Mouse (Mus musculus) adipocyte (in vitro differentiated cells): ENCODE data around the gene Pla2g6.

Experiments
- DNase-seq: peaks from one replicate; pipeline ENCODE4 v3.0.0-alpha.2; 2016; ENCODE audit warnings: low spot score

The Pla2g6 gene

DNA sequence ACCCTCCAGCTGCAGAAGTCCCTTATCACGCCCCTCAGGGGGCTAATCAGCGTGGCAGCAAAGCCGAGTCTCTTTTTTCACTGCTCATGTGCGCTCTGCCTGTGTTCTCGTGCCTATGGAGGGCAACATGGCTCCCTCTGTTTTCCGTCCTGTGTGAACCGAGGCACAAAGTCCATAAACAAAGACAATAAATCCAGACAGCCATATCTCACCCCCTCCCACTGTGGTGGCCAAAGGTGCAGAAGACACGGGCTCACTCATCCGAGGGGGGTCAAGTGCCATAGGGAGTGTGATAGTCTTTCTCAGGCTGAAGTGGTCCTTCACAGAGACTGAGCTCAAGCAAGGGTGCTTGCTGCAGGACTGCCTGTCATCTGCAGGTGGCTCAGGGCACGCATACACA is 55.2 kb downstream of the Pla2g6 start:
- DNase-seq, result no peak

DNA sequence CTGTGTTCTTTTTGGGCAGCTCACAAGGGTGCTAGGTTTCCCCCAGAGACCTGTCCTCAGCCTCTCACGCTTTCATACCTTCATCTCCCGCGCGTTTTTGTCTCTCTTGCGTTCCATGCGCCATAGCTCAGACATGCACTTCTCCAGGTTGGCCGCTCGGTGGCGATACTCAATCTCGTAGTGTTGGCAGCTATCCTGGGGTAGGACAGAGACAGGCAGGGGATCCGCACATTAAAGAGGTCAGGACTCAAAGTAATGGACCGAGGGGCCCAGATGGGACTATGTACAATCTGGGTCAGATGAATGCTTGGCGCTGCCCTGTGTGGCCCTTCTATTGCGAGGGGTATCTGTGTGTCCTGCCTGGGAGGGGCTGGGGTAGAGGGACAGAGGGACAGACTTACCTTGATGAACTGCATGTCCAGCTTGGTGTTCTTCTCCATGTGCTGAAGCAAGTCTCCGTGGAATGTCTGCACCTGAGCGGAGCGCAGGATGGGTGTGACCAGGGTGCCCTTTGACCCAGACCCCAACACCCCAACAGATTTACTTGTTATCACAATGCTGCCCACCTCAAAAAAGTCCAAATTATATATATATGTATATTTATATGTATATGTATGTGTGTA is 57.0 kb downstream of the Pla2g6 start:
- peak; percentile 21 for DNase-seq

- no peak for DNase-seq
Measured at GRCm38 (mm10) chr15:79270317-79271123, 57.7 kb downstream of the Pla2g6 start.

- DNase-seq, result no peak
Measured at GRCm38 (mm10) chr15:79268521-79268920, 59.7 kb downstream of the Pla2g6 start.

GRCm38 (mm10) chr15:79265384-79265783 is 62.8 kb downstream of the Pla2g6 start:
- no peak for DNase-seq

DNA sequence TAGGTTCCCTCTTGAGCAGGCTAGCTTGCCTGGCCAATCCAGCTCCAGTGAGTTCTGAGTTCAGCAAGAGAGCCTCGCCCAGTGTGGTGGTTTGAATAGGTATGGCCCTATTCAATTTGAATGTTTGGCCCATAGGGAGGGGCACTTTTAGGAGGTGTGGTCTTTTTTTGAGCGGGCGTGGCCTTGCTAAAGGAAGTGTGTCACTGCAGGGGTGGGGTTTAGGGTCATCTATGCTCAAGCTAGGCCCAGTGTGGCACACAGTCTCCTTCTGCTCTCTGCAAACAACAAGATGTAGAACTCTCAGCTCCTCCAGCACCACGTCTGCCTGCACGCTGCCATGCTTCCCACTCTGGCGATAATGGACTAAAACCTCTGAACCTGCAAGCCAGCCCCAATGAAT is 64.5 kb downstream of the Pla2g6 start:
- no peak for DNase-seq

DNA sequence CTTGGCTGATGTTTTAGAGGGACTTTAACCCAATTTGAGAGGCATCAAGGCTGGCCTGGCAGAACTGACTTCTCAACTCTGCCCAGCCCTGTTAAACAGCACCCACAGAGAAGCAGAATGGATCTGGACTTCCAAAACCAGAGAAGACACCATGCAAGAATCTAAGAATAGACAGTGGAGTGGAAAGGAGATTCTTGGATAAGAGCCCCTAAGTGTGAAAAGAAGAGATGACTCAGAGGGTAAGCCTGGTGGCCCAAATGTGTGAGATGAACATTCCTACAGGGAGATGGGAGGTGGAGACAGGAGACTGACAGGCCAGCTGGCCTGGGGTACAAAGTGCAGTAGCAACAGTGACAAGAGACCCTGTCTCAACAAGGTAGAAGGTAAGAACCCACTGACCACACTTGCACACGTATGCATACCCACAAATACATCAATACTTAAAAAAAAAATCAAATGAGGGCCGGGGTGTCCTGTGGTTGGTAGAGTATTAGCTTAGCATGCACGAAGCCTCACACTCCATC is 65.3 kb downstream of the Pla2g6 start:
- no peak for DNase-seq

DNA sequence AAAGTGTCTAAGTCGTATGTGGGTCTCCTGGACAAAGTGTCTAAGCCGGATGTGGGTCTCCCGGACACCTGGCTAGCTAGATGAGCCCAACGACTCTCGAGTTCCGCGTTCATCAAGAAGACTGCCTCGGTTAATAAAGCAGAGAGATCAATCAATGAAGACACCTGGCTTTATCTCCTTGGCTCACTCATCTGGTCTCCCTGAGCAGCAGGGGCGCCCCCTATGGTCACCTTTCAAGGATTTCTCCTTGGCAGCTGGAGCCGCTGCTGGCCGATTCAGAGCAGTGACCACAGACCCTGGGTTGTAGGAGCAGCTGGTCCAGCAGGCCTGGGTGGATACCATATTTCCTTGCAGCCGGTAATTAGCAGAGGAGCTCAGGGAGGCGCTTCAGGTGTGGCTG is 65.8 kb downstream of the Pla2g6 start:
- no peak for DNase-seq

DNA sequence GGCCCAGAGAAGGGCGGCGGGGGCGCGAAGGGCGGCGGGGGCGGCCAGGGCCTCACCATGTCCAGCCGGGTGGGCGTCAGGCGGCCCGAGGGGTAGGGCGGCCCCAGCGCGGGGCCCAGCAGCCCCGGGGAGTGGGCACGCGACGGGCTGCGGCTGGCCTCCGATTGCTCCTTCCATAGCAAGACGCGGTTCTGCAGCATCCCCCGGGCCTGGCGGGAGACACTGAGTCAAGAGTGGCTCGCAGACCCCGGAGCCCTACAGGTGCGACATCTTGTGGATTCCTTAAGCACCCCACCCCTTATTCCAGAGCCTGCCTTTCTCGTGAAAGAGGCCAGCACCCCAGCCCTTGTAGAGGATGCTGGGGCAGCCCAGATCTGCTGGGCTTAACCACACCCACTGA is 66.4 kb downstream of the Pla2g6 start:
- no peak for DNase-seq

DNA sequence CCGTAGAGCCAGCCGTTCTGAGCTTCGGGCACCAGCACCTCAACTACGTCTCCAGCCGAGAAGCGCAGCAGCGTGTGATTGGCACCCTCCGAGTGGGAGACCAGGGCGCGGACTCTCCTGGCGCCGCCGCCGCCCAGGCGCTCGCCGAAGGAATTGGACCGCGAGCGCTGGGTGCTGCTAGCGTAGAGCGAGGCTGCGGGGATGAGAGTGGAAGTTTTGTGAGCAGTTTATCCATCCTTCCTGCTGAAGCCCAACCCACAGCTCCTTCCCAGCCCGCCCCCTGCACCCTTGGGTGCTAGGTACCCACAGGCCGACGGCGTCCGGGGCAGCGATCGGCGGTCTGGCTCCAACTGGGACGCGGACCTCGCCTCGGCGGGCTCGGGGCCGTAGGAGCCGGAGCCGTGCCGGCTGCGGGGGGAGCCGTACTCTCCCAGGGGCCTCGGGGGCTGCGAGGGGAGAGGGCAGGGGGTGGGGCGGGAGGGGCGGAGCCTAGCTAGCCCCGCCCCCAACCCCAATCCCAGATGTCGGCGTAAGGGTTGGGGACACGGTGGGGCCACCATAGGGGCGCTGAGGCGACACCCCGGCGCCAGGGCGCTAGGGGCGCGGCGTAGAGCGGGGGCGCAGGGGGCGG is 67.0 kb downstream of the Pla2g6 start:
- no peak for DNase-seq

- no peak for DNase-seq
Measured at GRCm38 (mm10) chr15:79258521-79258920, 69.7 kb downstream of the Pla2g6 start.

DNA sequence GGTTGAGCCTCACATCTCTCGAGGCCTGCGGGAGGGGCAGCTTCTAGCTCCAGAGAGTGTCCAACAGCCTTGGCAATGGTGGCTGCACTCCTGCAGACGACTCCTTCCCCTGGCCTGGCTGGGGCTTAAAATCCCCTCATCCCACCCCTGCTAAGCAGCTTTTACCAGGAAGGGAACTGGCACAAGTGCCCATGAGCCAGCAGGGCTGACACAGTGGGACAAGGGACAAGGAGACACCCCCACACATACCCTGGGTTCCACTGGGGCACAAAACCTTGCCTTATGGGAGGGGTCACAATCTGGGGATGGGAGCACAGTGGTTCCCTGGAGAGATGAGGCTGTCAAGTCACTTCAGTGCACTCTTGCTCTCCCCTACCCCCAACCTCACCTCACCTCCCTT is 73.5 kb downstream of the Pla2g6 start, which contains the start of gene Slc16a8:
Gene Slc16a8, minus strand, starts transcription at position 101 of the 400 bp plus-strand sequence.
- DNase-seq, result no peak

GRCm38 (mm10) chr15:79252580-79252979 is 75.6 kb downstream of the Pla2g6 start:
- no peak for DNase-seq

DNA sequence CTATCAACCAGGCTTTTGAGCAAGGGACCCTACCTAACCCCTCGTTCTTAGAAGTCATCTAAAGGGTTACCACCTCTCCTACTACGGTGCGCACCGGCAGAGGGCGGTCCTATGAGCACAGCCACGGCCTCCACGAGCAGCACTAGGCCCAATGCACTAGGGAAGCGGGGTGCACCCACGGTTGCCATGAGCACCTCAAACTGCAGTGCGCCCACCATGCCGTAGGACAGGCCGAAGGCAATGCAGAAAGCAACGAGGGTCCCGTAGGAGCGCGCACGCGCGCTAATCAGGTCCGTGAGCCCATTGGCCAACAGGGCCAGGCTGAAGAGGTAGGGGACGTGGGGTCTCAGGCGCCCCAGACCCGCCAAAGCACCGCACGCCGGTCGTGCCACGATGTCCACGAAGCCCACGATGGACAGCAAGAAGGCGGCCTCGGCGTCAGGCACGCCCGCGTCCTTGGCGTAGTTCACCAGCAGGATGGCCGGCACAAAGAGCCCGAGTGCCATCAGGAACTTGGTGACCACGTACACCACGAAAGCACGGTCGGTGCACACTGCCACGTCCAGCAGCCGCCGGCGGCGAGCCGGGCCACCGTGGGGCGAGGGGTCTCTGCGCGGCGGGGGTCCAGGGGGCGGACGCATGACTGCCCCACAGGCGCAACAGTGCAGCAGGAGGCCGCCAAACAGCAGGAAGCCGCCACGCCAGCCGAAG is 76.3 kb downstream of the Pla2g6 start:
- no peak for DNase-seq

- DNase-seq, result no peak
Measured at GRCm38 (mm10) chr15:79251168-79251567, 77.0 kb downstream of the Pla2g6 start.

- peak; percentile 64 for DNase-seq
Measured at GRCm38 (mm10) chr15:79250236-79250635, 78.0 kb downstream of the Pla2g6 start.

DNA sequence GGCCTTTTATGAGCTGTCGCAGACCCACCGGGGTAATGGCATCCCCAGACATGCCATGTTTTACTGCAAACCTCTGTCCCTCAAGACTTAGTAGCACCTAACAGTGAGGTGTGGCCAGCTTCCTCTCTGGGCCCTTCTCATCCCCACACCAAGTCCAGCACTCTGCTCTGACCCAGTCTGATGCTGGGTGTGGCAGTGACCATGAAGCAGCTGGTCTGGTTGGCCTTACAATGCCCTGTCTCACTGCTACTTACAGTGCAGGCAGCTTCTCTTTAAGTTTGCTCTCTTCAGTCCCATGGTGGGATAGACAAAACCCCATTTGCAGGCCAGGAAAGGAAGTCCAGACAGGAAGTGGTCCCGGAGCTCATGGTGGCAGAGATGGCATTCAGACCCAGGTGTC is 82.9 kb downstream of the Pla2g6 start:
- no peak for DNase-seq

- DNase-seq, result peak; percentile 93
Measured at GRCm38 (mm10) chr15:79244071-79244893, 83.9 kb downstream of the Pla2g6 start.

- DNase-seq, result peak; percentile 99
Measured at GRCm38 (mm10) chr15:79243234-79244042, 84.8 kb downstream of the Pla2g6 start.

GRCm38 (mm10) chr15:79242574-79243233 is 85.5 kb downstream of the Pla2g6 start:
- DNase-seq, result no peak
